Mouse (Mus musculus): ENCODE results near the gene Gdf15. TPM values are rescaled to one million over a fixed set of nuclear protein-coding genes. Genes with fewer than 3 reads are reported as not detected.
"Not testable (repeated sequence)": the region's sequence is repeated elsewhere in the genome, so short reads cannot be mapped to it uniquely, and the experiment has no call there.

The Gdf15 gene
- total RNA-seq, 2 experiments from 2014 or later = 0.33 TPM; not detected in 1

DNA sequence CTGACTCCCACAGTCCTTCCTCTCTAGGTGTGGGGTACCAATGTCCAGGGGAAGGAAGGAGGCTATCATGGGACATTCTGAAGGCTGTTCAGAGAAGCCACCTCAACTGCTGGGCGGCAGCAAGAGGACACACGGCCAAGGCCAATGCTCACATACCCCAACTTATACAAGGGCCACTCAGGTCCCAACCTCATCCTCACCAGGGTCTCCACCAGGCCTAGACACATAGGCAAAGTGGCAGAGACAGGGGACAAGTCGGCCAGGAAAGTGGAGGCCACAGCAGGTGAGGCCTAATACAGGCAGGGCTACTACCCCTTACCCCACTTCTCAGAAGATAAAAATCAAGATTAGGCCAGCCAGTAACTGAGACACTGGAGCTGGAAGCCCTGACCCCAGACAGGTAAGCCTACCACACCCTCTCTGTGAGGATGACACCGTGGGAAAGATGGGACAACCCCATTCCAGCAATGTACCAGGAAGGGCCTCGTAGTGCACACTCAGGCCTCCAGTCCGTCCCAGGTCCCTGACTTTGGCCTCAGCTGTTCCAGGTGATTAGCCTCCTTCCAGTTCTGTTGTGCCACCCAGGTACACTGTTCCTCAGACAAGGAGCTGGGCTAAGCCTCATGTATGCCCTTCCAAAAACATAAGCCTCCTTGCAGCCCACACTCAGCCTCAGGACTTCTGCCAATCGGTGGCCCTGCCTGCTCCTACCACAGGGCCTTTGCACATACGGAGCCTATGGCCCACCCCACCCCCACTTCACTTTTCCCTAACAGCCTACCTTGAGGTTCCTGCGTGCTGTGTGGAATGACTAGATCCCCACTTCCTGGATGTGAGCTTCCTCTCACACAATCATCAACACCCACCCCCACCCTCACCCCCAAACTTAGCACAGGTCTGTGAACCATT, 26.1 kb downstream of the Gdf15 start:
- DNase-seq = no peak

DNA sequence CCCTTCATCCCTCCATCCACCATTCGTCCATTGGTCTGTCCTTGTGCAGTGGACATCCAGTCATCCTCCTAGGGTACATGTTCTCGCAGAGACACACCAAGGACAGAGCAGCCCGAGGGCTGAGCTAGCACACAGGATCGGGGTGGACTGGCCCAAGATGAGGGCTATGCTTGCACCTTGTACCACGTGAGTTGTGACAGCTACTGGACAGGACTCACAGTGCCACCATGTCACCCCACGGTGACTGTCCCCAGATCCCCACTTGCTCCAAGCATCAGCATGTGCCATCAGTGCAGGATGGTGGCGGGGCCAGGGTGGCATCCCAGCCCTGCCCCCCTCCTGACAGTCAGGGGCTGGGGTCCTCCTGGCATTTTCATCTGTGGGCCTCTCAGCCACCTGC, 27.7 kb downstream of the Gdf15 start:
- DNase-seq = no peak

DNA sequence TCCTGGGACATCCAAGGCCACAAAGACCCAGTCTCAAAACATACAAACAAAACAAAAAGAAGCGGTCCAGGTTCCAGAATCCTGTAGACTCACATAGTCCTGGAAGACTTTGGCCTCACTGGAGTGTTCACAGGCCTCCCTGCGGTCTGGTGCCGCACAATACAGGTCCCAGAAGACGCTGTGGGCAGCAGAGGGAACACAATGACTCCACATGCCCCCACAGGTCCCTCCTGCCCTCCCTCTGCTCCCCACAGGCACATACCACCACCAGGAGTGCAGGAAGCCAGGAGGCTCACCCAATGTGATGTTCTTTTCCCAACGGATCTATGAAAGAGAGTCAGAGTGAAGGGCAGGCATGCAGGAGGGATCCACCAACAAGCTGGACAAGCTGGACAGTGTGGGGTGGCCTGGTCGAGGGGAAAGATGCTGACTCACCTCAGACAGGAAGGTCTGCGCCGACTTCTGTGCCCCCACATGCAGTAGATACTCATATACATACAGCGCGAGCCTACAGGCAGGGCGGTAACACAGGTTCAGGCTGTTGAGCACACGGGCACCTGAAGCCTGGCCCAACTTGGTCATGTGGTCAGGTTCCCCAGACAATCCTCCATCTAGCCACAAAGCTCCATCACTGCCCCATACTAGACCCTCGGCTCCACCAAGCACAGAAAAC, 30.0 kb downstream of the Gdf15 start:
- no peak for DNase-seq

DNA sequence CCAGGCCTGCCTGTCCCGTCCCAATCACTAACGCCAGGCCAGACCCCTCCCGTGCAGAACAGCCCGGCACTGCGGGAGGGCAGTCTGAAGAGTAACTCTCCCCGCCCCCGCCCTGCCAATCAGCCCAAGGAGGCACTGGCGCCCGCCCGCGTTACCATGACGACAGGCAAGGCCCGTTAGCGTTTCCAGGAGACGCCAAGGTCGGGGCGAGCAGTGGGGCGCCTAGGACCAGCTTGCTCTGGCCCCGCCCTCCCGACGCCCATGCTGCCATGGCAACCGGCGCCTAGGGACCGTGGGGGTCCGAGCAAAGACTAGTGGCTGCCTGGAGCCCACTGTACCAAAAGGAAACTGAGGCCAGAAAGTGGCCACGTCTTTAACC, 31.0 kb downstream of the Gdf15 start:
- peak; percentile 59 for DNase-seq

GRCm38 (mm10) chr8:70600473-70601270, 31.6 kb downstream of the Gdf15 start:
- peak; percentile 44 for DNase-seq

DNA sequence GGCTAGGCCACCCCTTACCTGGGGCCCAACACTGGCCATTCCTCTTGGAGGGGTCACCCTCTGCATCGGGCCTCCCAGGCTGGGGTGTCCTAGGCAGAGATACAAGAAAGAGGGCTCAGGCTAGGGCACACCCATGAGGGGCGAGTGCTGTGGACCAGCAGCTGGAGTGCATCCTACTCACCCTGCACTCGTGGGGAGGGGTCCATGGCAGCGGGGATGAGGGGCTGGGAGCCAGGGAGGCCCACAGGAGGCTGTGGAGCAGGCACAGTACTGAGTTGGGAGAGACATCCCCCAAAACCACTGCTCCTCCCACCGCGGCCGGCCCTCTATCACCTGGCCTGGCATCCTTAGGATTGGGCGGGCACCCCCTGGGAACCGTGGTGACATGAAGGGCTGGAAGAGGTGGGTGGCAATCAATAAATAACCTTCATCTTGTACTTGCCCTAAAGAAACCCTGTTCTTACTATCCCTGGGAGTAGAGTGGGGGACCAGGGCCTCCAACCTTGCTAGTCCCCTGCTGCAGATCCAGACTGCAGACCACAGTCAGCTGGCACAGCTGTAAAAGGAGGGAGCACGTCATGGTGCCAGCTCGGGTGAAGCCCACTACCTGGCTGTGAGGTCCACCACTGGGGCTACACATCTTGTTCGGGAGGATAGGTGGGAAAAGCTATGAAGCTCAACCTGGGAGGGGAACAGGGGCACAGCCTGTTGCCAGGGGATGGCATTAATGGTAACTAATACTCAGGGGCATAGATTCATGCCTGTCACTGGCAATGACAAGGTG, 32.6 kb downstream of the Gdf15 start:
- DNase-seq = no peak

DNA sequence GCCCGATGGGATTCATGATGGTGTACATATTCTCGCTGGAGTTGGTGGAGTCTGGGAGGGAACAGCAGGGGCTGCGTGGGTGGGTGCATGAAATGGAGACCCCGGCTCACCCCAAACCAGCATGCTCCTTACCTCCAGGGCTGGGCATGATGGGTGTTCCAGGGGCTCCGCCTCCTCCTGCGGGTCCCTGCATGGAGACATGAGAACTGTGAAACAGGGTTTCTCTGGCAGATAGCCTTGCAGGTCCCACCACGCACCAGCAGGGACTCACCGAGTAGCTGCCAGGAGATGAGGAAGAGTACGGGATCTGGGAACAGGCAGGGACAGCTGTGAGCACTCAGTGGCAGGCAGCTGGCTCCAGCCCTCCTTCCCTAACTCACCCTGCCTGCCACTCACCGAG, 33.5 kb downstream of the Gdf15 start:
- DNase-seq = no peak

- peak; percentile 73 for DNase-seq
These were observed 34.0 kb downstream of the Gdf15 start for GRCm38 (mm10) chr8:70598283-70598682.

DNA sequence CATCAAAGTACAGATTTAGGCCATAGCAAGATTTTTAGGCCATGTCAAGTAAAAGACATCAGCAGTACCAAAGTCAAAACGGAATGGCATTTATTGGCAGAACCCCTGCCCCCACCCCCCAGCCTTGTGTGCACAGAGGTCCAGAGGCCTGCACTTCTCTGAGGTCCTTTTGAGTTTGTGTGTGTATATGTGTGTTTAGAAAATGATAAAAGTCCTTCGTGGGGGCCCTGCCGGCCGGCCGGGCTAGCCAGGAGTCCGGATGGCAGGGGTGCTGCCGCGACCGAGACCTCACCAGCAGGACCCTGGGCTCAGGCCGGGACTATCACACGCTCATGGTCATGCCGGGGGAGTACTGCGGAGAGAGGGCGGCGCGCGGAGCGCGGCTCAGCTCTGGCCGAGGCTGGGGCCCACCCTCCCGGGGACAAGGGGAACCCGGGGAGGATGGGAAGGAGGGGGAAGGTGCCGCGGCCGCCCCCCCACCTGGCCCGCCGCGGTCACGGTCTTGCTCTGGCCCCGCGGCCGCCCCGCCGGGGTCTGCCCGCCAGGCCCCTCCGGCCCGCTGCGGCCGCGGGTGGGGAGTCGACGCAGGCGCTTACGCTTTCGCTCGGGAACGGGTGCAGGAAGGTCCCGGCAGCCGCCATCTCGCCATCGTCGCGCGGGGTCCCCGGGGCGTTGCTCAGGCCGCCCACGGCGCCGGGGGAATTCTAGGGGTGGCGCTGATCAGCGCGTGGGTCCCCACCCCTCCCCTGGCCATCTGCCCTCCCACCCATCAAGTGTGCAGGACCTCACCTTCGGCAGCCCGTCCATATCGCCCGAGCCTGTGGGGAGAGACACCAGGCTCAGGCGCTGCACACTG, 34.6 kb downstream of the Gdf15 start:
- DNase-seq = no peak

DNA sequence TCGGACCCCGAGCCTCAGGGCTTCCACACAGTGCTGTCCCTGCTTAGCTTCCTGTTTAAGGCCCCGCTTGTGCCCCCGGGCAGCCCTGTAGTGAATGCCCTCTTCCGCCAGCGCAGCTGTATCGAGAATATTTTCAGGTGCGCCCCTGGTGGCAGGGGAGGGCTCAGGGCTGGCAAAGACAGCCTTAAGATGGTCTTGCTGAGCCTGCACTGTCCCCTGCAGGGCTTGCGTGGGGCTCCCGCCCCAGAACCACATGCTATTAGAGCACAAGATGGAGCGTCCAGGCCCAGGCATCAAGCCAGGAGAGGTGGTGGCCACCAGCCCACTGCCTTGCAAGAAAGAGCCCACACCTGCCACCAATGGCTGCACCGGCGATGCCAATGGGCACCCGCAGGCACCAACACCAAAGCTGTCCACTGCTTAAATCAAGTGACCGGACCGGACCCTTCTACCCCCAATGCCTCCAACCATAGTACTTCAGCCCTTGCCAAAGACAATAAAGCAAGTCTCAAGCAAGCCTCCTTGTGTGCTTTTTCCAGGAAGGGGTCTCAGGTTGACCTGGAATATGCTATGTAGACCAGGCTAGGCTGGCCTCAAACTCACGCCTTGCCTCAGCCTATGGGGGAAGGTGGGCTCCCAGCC, 35.4 kb downstream of the Gdf15 start:
- no peak for DNase-seq

DNA sequence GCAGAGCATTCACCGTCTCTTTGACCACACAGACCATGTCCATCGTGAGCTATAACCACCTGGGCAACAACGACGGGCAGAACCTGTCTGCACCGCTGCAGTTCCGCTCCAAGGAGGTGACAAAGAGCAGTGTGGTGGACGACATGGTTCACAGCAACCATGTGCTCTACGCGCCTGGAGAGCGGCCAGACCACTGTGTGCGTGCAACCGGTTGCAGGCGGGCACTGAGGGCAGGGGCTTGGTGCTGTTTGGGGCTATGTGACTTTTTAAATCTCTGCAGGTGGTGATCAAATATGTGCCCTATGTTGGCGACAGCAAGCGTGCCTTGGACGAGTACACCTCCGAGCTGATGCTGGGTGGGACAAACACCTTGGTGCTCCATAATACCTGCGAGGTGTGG, 36.0 kb downstream of the Gdf15 start:
- DNase-seq = no peak

DNA sequence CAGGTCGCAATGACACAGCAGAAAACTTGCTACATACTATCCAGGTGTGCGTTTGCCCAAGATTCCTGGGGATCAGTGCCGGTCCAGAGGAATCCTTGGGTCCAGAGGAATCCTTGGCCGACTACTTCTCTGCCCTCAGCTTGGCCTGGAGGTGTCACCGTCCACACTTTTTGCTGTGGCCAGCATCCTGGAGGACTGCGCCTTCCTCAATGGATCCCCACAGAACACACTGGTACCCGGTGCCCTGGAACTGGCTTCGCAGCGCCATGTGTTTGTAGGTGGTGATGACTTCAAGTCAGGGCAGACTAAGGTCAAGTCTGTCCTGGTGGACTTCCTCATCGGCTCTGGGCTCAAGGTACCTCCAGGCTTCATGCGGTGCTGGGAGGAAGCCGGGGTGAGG, 36.4 kb downstream of the Gdf15 start:
- DNase-seq = no peak

- DNase-seq = no peak
These were observed 37.4 kb downstream of the Gdf15 start for GRCm38 (mm10) chr8:70594621-70595564.

- DNase-seq = peak; percentile 81
These were observed 38.2 kb downstream of the Gdf15 start, which contains the start of gene Isyna1 for GRCm38 (mm10) chr8:70593961-70594609. TSS of gene Isyna1 (plus strand) at chr8:70594373.

DNA sequence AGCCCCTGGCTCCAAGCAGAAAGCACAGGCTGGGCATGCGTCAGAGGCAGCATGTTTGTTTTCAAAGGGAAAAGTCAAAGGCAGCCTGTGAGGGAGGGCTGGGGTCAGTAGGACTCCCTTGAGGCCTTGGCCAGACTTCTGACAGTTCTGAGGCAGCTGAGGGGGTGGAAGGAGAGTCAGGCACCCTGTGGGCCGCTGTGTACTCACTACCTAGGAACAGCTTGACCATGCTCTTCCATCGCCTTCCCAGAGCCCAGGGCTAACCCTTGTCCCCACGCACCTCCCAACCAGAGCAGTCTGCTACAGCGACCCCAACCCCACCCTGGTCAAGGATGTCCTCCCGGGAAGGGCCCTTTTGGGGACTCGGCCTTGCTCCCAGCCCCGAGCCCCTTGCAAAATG, 39.1 kb downstream of the Gdf15 start:
- no peak for DNase-seq

- DNase-seq = no peak
These were observed 40.7 kb downstream of the Gdf15 start for GRCm38 (mm10) chr8:70591569-70591968.

DNA sequence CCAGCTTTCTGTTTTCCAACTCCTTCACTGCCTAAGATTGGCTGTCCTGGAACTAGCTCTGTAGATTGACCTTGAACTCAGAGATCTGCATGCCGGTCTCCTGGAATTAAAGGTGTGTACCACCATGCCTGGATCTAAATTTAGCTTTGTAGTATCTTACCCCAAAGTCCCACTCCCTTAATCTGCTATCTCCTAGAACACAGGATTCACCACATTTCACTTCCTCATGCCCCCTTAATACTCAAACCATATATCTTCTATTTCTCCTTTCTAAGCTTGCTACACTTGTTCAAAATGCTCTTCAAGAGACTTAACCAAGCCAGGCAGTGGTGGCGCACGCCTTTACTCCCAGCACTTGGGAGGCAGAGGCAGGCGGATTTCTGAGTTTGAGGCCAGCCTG, 44.3 kb downstream of the Gdf15 start:
- not testable (repeated sequence) for DNase-seq

- no peak for DNase-seq
These were observed 47.0 kb downstream of the Gdf15 start for GRCm38 (mm10) chr8:70585258-70585652.
